In genomic region chr12:72761649-72762261, GRCm38 (mm10) we compare ENCODE assay signal across 7 mouse cellular contexts. TPM values are rescaled to one million over a fixed set of nuclear protein-coding genes. Genes with fewer than 3 reads are reported as not detected.
DNase-seq lines count a peak whose midpoint lies in the region; ATAC-seq and TF ChIP-seq lines count a peak whose summit lies in the region.

No protein-coding gene starts in this region.

- H3K4me2 ChIP-seq in limb, embryonic 13.5 days (replicated peaks) = peak overlapping the region; percentile 76
- H3K4me2 ChIP-seq in midbrain, embryonic 14.5 days (ENCODE audit: low read length) = peak overlapping the region; percentile 72

- 2% methylated on average over 43 of the region's 43 CpGs for WGBS in embryonic facial prominence, embryonic 10.5 days
- WGBS in kidney, adult 2 months = 2% methylated on average over 41 of the region's 43 CpGs
- WGBS in limb, embryonic 13.5 days = under 1% methylated on average over 38 of the region's 43 CpGs
- 1% methylated on average over 43 of the region's 43 CpGs for WGBS in midbrain, embryonic 14.5 days

- peak; percentile 87 for DNase-seq in adrenal gland, adult 2 months
- peak; percentile 87 for DNase-seq in embryonic facial prominence, embryonic 10.5 days (ENCODE audit: low spot score)
- peak; percentile 97 for DNase-seq in heart, adult 11 months
- DNase-seq in kidney, adult 2 months = peak; percentile 67
- DNase-seq in midbrain, embryonic 14.5 days = peak; percentile 81
- DNase-seq in spleen, postnatal 10 days (ENCODE audit: low spot score in 2 of 2) = peak; percentile 66 to 74

- peak overlapping the region; percentile 91 for H3K4me3 ChIP-seq in embryonic facial prominence, embryonic 10.5 days
- peak overlapping the region; percentile 94 for H3K4me3 ChIP-seq in kidney, adult 2 months (ENCODE audit: insufficient read depth, low read depth, low read length)
- peak overlapping the region; percentile 84 for H3K4me3 ChIP-seq in limb, embryonic 13.5 days
- peak overlapping the region; percentile 89 for H3K4me3 ChIP-seq in midbrain, embryonic 14.5 days (replicated peaks; ENCODE audit: low read depth, low read length)

- H3K27me3 ChIP-seq in embryonic facial prominence, embryonic 10.5 days (replicated peaks; ENCODE audit: low read depth, poor library complexity, severe bottlenecking) = no peaks in the 10 kb centered on the region
- no peaks in the 10 kb centered on the region for H3K27me3 ChIP-seq in kidney, adult 2 months (replicated peaks; ENCODE audit: control insufficient read depth, insufficient read depth, low read length)
- H3K27me3 ChIP-seq in limb, embryonic 13.5 days = no peaks in the 10 kb centered on the region
- no peaks in the 10 kb centered on the region for H3K27me3 ChIP-seq in midbrain, embryonic 14.5 days (ENCODE audit: control insufficient read depth, insufficient read depth, low read length)

- peaks cover 41% of the 10 kb centered on the region for H3K4me1 ChIP-seq in embryonic facial prominence, embryonic 10.5 days
- H3K4me1 ChIP-seq in kidney, adult 2 months (ENCODE audit: control insufficient read depth, insufficient read depth, low read length) = peaks cover 3% of the 10 kb centered on the region
- peaks cover 27% of the 10 kb centered on the region for H3K4me1 ChIP-seq in limb, embryonic 13.5 days
- H3K4me1 ChIP-seq in midbrain, embryonic 14.5 days (ENCODE audit: control insufficient read depth, insufficient read depth, low read length) = peaks cover 27% of the 10 kb centered on the region

- no peaks in the 10 kb centered on the region for H3K9me3 ChIP-seq in embryonic facial prominence, embryonic 10.5 days
- H3K9me3 ChIP-seq in limb, embryonic 13.5 days = no peaks in the 10 kb centered on the region
- no peaks in the 10 kb centered on the region for H3K9me3 ChIP-seq in midbrain, embryonic 14.5 days (ENCODE audit: control insufficient read depth, low read length)

- peak; percentile 55 for ATAC-seq in limb, embryonic 13.5 days (ENCODE audit: low FRiP score, low read depth)
- peak; percentile 58 for ATAC-seq in midbrain, embryonic 14.5 days (ENCODE audit: low FRiP score, low TSS enrichment)

- no peak for TF ChIP-seq POLR2A in kidney, adult 2 months (IDR thresholded peaks at IDR 0.05; ENCODE audit: low read depth, low read length)

- no peaks in the 10 kb centered on the region for H3K36me3 ChIP-seq in embryonic facial prominence, embryonic 10.5 days (replicated peaks)
- no peaks in the 10 kb centered on the region for H3K36me3 ChIP-seq in kidney, adult 2 months (ENCODE audit: control insufficient read depth, insufficient read depth, low read length)
- no peaks in the 10 kb centered on the region for H3K36me3 ChIP-seq in limb, embryonic 13.5 days
- no peaks in the 10 kb centered on the region for H3K36me3 ChIP-seq in midbrain, embryonic 14.5 days (ENCODE audit: control insufficient read depth, insufficient read depth, low read length)

- peak overlapping the region; percentile 99 for H3K27ac ChIP-seq in embryonic facial prominence, embryonic 10.5 days (replicated peaks)
- H3K27ac ChIP-seq in kidney, adult 2 months (ENCODE audit: insufficient read depth, low read depth, low read length) = peak overlapping the region; percentile 46; the same call in 1 of the 2 replicates
- H3K27ac ChIP-seq in limb, embryonic 13.5 days = peak overlapping the region; percentile 98
- H3K27ac ChIP-seq in midbrain, embryonic 14.5 days (replicated peaks; ENCODE audit: low read depth, low read length) = peak overlapping the region; percentile 99

- TF ChIP-seq CTCF in kidney, adult 2 months (conservative IDR thresholded peaks at IDR 0.05; ENCODE audit: insufficient read depth, insufficient read length, low read depth, low read length) = no peak

- H3K9ac ChIP-seq in limb, embryonic 13.5 days = peak overlapping the region; percentile 99
- peak overlapping the region; percentile 99 for H3K9ac ChIP-seq in midbrain, embryonic 14.5 days (replicated peaks; ENCODE audit: low read length)

RNA-seq across cellular contexts. Expression of gene Ppm1a, which starts 4.5 kb away (rescaled TPM):
- total RNA-seq in adrenal gland, adult 2 months (2021) = 100 to 1,000 TPM; 232 to 265 TPM
- 39.0 and 48.1 TPM in 2 replicates for polyA plus RNA-seq in adrenal gland, adult 2 months (2012; rRNA removed)
- polyA plus RNA-seq in embryonic facial prominence, embryonic 10.5 days (2016; fragmentation: Nextera tagmentation; extraction: Ambion mirVana) = 53.0 and 57.8 TPM in 2 replicates
- 50.1 and 68.8 TPM in 2 replicates for polyA plus RNA-seq in kidney, adult 2 months (2012; rRNA removed)
- 44.7 and 50.5 TPM in 2 replicates for polyA plus RNA-seq in limb, embryonic 13.5 days (2015; fragmentation: Nextera tagmentation; extraction: Ambion mirVana)
- polyA plus RNA-seq in midbrain, embryonic 14.5 days (2014; fragmentation: Nextera tagmentation; extraction: Ambion mirVana) = 92.8 and 108 TPM in 2 replicates

Comparison
In these comparisons a context has a peak if more than half of its experiments do, and no peak if none do; other contexts are left out.
1. Peak in every context shown above with its lines: DNase-seq, ATAC-seq, H3K4me3 ChIP-seq and H3K27ac ChIP-seq.
2. H3K27ac ChIP-seq: peak in every context shown above with its lines; median percentile 99 in embryonic facial prominence, embryonic 10.5 days; 99 in midbrain, embryonic 14.5 days; 98 in limb, embryonic 13.5 days; 46 in kidney, adult 2 months.